Mouse (Mus musculus): Measurements from ENCODE around the gene Fam92b. TPM values are rescaled to one million over a fixed set of nuclear protein-coding genes. Genes with fewer than 3 reads are reported as not detected.

Fam92b gene
- polyA plus RNA-seq, 1 experiment from 2014 or later, result 0.94 TPM

DNA sequence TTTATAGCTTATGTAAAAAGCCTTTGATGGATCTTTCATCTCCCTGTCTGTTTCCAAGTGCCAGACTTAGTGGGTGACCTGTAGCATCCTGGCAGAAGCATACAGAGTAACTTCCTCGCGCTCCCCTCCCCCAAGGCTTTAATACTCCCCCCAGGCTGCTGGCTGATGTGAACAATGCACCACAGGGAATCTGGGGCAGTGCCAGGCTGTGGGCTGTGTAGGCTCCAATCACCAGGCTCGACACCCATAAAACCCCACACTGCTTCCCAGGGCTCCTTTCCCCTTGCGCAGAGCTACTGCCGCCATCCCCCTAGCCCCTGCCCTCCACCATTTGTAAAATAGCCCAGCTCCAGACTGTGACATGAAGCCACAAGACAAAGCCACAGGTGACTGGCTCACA is 9.4 kb downstream of the Fam92b start:
- H3K4me1 ChIP-seq, result no peaks in the 10 kb centered on the region
- H3K27ac ChIP-seq, result no peak overlapping the region
- 51% methylated on average over 5 of the region's 5 CpGs for WGBS
- H3K9me3 ChIP-seq, result no peaks in the 10 kb centered on the region
- no peak overlapping the region for H3K9ac ChIP-seq
- peaks cover under 1% of the 10 kb centered on the region; the same call in 1 of the 2 replicates for H3K27me3 ChIP-seq (replicated peaks)
- H3K36me3 ChIP-seq, result no peaks in the 10 kb centered on the region
- H3K4me2 ChIP-seq, result no peak overlapping the region
- no peak overlapping the region for H3K4me3 ChIP-seq (replicated peaks)
- no peak for ATAC-seq (ENCODE audit: insufficient read depth, low FRiP score, low read depth)

DNA sequence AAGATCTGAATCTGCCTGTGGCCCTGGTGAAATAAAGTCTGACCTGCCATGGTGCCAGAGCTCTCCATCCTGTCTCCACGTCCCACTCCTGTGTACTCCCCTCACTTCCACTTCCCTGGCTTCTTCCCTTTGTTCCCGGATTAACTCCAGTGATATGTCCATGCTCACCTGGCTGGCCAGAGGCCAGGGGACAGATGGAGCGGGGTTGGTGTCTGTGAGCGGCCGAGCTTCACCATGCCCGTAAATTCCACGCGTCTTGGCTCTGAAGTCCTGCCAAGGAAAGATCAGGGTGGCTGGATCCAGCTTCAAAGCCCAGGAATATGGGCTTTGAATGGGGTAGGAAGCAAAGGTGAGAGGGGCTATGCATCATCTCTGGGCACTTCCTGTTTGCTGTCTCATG is 10.1 kb downstream of the Fam92b start:
- Histone ChIP-seq H3K9me3 (no peaks in the 10 kb centered on the region), H3K27ac (no peak overlapping the region), H3K27me3 (replicated peaks) (no peaks in the 10 kb centered on the region; the same call in 1 of the 2 replicates), H3K36me3 (no peaks in the 10 kb centered on the region), H3K4me1 (no peaks in the 10 kb centered on the region), H3K4me2 (no peak overlapping the region), H3K4me3 (replicated peaks) (no peak overlapping the region), H3K9ac (no peak overlapping the region)
- 84% methylated on average over 8 of the region's 8 CpGs for WGBS
- ATAC-seq (ENCODE audit: insufficient read depth, low FRiP score, low read depth), result no peak

- H3K4me1 ChIP-seq, result no peaks in the 10 kb centered on the region
- H3K27ac ChIP-seq, result no peak overlapping the region
- no peaks in the 10 kb centered on the region for H3K9me3 ChIP-seq
- no peaks in the 10 kb centered on the region for H3K36me3 ChIP-seq
- no peak overlapping the region for H3K4me2 ChIP-seq
- WGBS, result 82% methylated on average over 5 of the region's 5 CpGs
- no peak overlapping the region for H3K9ac ChIP-seq
- no peak for ATAC-seq (ENCODE audit: insufficient read depth, low FRiP score, low read depth)
- H3K27me3 ChIP-seq (replicated peaks), result no peaks in the 10 kb centered on the region; the same call in 1 of the 2 replicates
- H3K4me3 ChIP-seq (replicated peaks), result no peak overlapping the region
Measured at GRCm38 (mm10) chr8:120164026-120164425, 13.2 kb downstream of the Fam92b start.

DNA sequence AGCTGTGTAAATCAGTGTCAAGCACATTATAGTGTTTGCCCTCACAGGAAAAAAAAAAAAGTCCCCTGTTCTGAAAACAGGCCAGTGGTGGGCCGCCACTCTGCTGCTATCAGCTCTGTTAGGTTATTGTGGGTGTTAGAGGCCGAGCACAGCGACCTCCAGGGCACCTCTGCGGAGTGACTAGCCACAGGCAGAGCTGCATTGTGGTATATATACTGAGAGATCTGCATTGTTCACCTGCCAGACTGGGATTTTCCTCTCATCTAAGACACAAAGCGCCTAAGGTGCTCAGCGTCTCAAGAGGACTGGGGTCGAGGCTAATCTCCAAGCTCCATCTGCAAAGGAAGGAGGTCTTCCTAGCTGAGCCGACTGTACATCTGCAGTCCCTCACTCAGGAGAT is 13.9 kb downstream of the Fam92b start:
- Histone ChIP-seq H3K27me3 (replicated peaks) (no peaks in the 10 kb centered on the region; the same call in 1 of the 2 replicates), H3K36me3 (no peaks in the 10 kb centered on the region), H3K27ac (no peak overlapping the region), H3K4me2 (no peak overlapping the region), H3K4me1 (no peaks in the 10 kb centered on the region), H3K9me3 (no peaks in the 10 kb centered on the region), H3K9ac (no peak overlapping the region), H3K4me3 (replicated peaks) (no peak overlapping the region)
- no peak for ATAC-seq (ENCODE audit: insufficient read depth, low FRiP score, low read depth)
- WGBS, result 63% methylated on average over 8 of the region's 8 CpGs

GRCm38 (mm10) chr8:120162404-120162752 is 14.9 kb downstream of the Fam92b start:
- Histone ChIP-seq H3K27ac (no peak overlapping the region), H3K9me3 (no peaks in the 10 kb centered on the region), H3K4me1 (no peaks in the 10 kb centered on the region), H3K4me2 (no peak overlapping the region), H3K9ac (no peak overlapping the region), H3K4me3 (replicated peaks) (no peak overlapping the region), H3K27me3 (replicated peaks) (no peaks in the 10 kb centered on the region; the same call in 1 of the 2 replicates), H3K36me3 (no peaks in the 10 kb centered on the region)
- no peak for ATAC-seq (ENCODE audit: insufficient read depth, low FRiP score, low read depth)
- WGBS, result 88% methylated on average over 5 of the region's 5 CpGs

DNA sequence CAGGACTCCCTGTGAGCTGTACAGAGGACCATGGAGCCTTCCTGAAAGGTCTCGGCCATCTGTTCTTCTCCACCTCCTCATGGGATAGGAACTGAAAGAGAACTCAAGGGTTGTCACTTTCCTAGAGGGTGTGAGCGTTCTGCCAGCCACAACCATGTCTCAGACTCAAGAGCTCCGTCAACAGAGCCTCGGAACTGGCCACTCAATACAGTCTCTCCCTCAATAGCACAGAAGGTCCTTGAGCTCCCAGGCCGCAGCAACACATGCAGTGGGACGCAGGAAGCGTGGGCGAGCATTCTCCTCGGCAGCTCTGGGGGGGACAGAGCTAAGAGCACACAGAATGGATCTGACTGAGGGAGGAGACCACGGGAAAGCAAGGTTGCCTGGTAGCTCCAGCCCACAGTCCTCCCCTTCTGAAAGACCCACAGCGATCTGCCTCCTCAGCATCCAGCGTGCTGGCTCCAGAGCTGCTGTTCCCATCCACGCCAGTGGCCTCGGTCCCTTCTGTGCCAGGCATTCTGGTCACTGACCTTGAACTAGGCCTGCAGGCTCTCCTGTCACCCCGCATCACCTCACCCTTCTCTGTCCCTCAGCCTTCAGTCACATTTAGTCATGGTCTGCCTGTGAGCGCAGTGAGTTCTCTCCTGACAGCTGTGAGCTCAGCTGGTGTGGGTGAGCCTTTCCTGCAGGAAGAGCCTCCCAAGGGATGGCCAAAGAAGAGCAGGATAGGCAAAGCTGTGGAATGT is 15.4 kb downstream of the Fam92b start:
- Histone ChIP-seq H3K4me3 (replicated peaks) (no peak overlapping the region), H3K27me3 (replicated peaks) (no peaks in the 10 kb centered on the region), H3K9ac (no peak overlapping the region), H3K4me2 (no peak overlapping the region), H3K4me1 (no peaks in the 10 kb centered on the region), H3K9me3 (no peaks in the 10 kb centered on the region), H3K27ac (no peak overlapping the region), H3K36me3 (no peaks in the 10 kb centered on the region)
- no peak for ATAC-seq (ENCODE audit: insufficient read depth, low FRiP score, low read depth)
- WGBS, result 71% methylated on average over 16 of the region's 16 CpGs

DNA sequence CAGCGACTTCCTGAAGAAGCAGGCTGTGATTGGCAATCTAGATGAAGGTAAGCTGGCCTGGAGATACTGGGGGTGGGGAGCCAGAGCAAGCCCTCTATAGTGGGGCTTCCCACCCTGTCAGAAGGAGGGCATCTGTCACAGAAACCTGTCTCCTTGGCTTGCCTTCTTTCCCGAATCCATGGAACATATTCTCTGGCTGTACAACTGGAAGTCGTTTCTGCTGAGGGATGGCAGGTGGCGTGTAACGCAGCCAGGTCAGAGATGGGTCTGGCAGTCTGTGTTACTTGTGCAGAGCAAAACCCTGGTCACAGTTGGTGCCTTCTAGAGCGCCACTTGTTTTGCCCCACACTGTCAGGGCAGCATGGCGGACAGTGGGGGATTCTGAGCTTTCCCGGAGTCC is 16.9 kb downstream of the Fam92b start:
- 78% methylated on average over 8 of the region's 8 CpGs for WGBS
- H3K4me3 ChIP-seq (replicated peaks), result no peak overlapping the region
- ATAC-seq (ENCODE audit: insufficient read depth, low FRiP score, low read depth), result no peak
- no peaks in the 10 kb centered on the region for H3K9me3 ChIP-seq
- no peak overlapping the region for H3K4me2 ChIP-seq
- no peak overlapping the region for H3K27ac ChIP-seq
- H3K36me3 ChIP-seq, result no peaks in the 10 kb centered on the region
- H3K27me3 ChIP-seq (replicated peaks), result no peaks in the 10 kb centered on the region
- no peak overlapping the region for H3K9ac ChIP-seq
- H3K4me1 ChIP-seq, result no peaks in the 10 kb centered on the region

- H3K4me3 ChIP-seq (replicated peaks), result no peak overlapping the region
- H3K27me3 ChIP-seq (replicated peaks), result no peaks in the 10 kb centered on the region
- no peak overlapping the region for H3K9ac ChIP-seq
- 49% methylated on average over 7 of the region's 7 CpGs for WGBS
- no peak overlapping the region for H3K27ac ChIP-seq
- H3K36me3 ChIP-seq, result no peaks in the 10 kb centered on the region
- no peaks in the 10 kb centered on the region for H3K9me3 ChIP-seq
- 0 out of 2 replicates have a peak, but pooled peaks cover 6% of the 10 kb centered on the region for H3K4me1 ChIP-seq
- ATAC-seq (ENCODE audit: insufficient read depth, low FRiP score, low read depth), result no peak
- no peak overlapping the region for H3K4me2 ChIP-seq
Measured at GRCm38 (mm10) chr8:120152636-120153035, 24.6 kb downstream of the Fam92b start.

DNA sequence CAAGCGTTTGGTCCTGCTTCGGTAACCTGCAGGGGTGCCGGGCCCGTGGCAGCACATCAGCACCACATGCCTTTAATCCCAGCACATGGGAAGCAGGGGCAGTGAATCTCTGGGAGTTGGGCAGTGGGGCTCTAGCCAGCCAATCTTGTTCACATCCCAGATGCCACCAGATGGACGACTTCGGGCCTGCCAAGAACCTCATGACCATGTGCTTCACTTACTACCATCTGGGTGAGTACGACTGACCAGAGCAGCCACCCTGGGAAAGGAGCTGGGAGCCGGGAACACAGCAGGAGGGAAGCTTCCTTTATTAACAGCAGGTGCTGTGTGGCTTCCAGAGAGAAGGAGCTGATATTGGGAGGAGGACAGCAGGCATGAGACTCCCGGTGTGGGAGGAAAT is 26.1 kb downstream of the Fam92b start:
- H3K4me3 ChIP-seq (replicated peaks), result no peak overlapping the region
- ATAC-seq (ENCODE audit: insufficient read depth, low FRiP score, low read depth), result no peak
- 0 out of 2 replicates have a peak, but pooled peaks cover 6% of the 10 kb centered on the region for H3K4me1 ChIP-seq
- no peaks in the 10 kb centered on the region for H3K9me3 ChIP-seq
- H3K9ac ChIP-seq, result no peak overlapping the region
- no peaks in the 10 kb centered on the region for H3K36me3 ChIP-seq
- H3K27ac ChIP-seq, result no peak overlapping the region
- H3K4me2 ChIP-seq, result no peak overlapping the region
- 71% methylated on average over 9 of the region's 9 CpGs for WGBS
- no peaks in the 10 kb centered on the region for H3K27me3 ChIP-seq (replicated peaks)

DNA sequence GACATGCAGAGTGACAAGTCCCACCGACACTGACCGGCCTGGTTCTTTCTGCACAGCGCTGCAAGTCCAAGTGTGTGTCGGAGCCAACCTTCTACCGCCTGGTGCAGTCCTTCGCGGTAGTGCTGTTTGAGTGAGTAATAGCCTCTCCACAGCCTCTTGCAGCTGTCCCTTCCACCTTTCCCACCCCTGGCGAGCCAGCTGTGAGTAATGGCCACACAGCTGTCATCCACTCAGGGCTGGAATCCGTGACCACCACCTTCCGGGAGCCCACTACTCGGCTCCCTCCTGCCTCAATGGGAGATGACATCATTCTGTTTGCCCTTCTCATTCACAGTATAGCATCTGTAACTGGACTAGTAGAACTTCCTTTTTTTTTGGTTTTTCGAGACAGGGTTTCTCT is 27.2 kb downstream of the Fam92b start:
- Histone ChIP-seq H3K4me2 (no peak overlapping the region), H3K4me3 (replicated peaks) (no peak overlapping the region), H3K9ac (no peak overlapping the region), H3K9me3 (no peaks in the 10 kb centered on the region), H3K4me1 (0 out of 2 replicates have a peak, but pooled peaks cover 6% of the 10 kb centered on the region), H3K27me3 (replicated peaks) (no peaks in the 10 kb centered on the region), H3K27ac (no peak overlapping the region), H3K36me3 (no peaks in the 10 kb centered on the region)
- WGBS, result 45% methylated on average over 12 of the region's 12 CpGs
- no peak for ATAC-seq (ENCODE audit: insufficient read depth, low FRiP score, low read depth)

GRCm38 (mm10) chr8:120146051-120146450 is 31.2 kb downstream of the Fam92b start:
- H3K36me3 ChIP-seq, result no peaks in the 10 kb centered on the region
- WGBS, result 80% methylated on average over 1 of the region's 1 CpGs
- H3K27ac ChIP-seq, result no peak overlapping the region
- H3K9ac ChIP-seq, result no peak overlapping the region
- H3K4me3 ChIP-seq (replicated peaks), result no peak overlapping the region
- H3K27me3 ChIP-seq (replicated peaks), result no peaks in the 10 kb centered on the region
- no peak overlapping the region for H3K4me2 ChIP-seq
- no peaks in the 10 kb centered on the region for H3K9me3 ChIP-seq
- ATAC-seq (ENCODE audit: insufficient read depth, low FRiP score, low read depth), result no peak
- H3K4me1 ChIP-seq, result no peaks in the 10 kb centered on the region

DNA sequence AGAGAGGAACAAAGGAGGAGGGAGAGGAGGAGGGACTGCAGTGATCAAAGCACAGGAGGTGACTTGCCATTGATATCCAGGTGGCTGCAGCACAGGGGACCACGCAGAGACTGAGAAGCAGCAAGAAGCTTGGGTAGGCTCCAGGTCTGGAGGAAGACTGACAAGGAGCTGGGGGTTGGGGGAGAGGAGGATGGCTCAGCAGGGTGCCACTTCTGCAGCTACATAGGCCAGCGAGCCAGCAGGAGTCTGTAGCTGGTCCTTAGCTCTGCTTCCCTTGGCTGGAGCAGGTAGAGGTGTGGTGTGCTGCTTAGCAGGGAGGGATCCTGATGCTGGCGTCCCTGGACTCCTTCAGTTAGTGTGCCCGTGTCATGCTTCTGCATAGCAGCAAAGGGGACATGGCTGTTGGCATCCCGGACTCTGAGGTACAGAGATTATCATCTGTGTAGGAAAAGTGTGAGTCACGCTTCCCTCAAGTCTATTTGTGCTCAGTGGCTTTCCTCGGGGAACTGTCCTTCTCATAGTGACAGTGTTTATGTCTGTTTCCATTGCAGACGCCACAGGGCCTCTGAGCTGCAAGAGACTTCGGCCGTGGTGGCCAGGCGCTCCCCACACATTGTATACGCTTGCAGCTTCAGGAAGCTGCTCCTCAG is 32.5 kb downstream of the Fam92b start:
- no peak overlapping the region for H3K27ac ChIP-seq
- H3K4me1 ChIP-seq, result no peaks in the 10 kb centered on the region
- no peak overlapping the region for H3K9ac ChIP-seq
- no peak overlapping the region for H3K4me3 ChIP-seq (replicated peaks)
- no peak overlapping the region for H3K4me2 ChIP-seq
- 43% methylated on average over 12 of the region's 12 CpGs for WGBS
- no peaks in the 10 kb centered on the region for H3K27me3 ChIP-seq (replicated peaks)
- H3K36me3 ChIP-seq, result no peaks in the 10 kb centered on the region
- H3K9me3 ChIP-seq, result no peaks in the 10 kb centered on the region
- ATAC-seq (ENCODE audit: insufficient read depth, low FRiP score, low read depth), result no peak

All from stomach, embryonic 15.5 days (tissue).